Mouse (Mus musculus) spleen, adult 2 months (tissue): ENCODE results near the gene Ucn. TPM values are rescaled to one million over a fixed set of nuclear protein-coding genes. Genes with fewer than 3 reads are reported as not detected.

ENCODE experiments used
- DNase-seq, 2 experiments: peaks; one replicate each; pipeline versions ENCODE4 v3.0.0 to v3.0.0-alpha.2; 2012 to 2021; ENCODE audit warnings: low spot score in 2 of 2, low read depth in 1 of 2
- H3K27ac ChIP-seq: fragments of 200-500 bp; 2 replicates; pipeline ENCODE4 v1.5.1; 2012; ENCODE audit warnings: low read length, inconsistent platforms; ENCODE audit not compliant: insufficient read depth
- H3K27me3 ChIP-seq: fragments of 200-500 bp; 2 replicates; pipeline ENCODE4 v1.6.1; 2012; ENCODE audit warnings: mild to moderate bottlenecking, moderate library complexity, low read length, inconsistent platforms; ENCODE audit not compliant: control insufficient read depth, insufficient read depth
- H3K36me3 ChIP-seq: fragments of 200-500 bp; 2 replicates; pipeline ENCODE4 v1.6.1; 2012; ENCODE audit warnings: mild to moderate bottlenecking, low read length, inconsistent platforms; ENCODE audit not compliant: control insufficient read depth, insufficient read depth
- H3K4me1 ChIP-seq: fragments of 200-500 bp; 2 replicates; pipeline ENCODE4 v1.6.1; 2011; ENCODE audit warnings: inconsistent platforms; ENCODE audit not compliant: control insufficient read depth, insufficient read depth, insufficient read length
- H3K4me3 ChIP-seq: fragments of 200-500 bp; 2 replicates; pipeline ENCODE4 v1.5.1; 2011; ENCODE audit warnings: mild to moderate bottlenecking, inconsistent platforms; ENCODE audit not compliant: insufficient read depth, insufficient read length; ENCODE audit errors: extremely low read depth
- CTCF ChIP-seq: fragments of 200-500 bp; IDR thresholded peaks from 2 replicates; pipeline ENCODE4 v1.5.1; 2011; ENCODE audit warnings: mild to moderate bottlenecking, inconsistent platforms; ENCODE audit not compliant: insufficient read depth, insufficient read length, insufficient replicate concordance; ENCODE audit errors: extremely low read depth
- POLR2A ChIP-seq: fragments of 200-500 bp; IDR thresholded peaks from 2 replicates; pipeline ENCODE4 v1.6.1; 2011; ENCODE audit warnings: low read depth, low read length, inconsistent platforms
- WGBS: fragments of 180-500 bp; shearing (Covaris S2); methylation state at CpG from one replicate; pipeline ENCODE4 v1.1.7; 2018; 5-methylcytosine and 5-hydroxymethylcytosine counted together
- polyA plus RNA-seq: library from polyadenylated mRNA; depleted of rRNA; stranded (reverse); fragments of >200 nt; gene quantifications from 2 replicates; pipeline ENCODE4 v1.2.3, GENCODE M21; 2012

The Ucn gene
- polyA plus RNA-seq, 1 experiment = not detected

DNA sequence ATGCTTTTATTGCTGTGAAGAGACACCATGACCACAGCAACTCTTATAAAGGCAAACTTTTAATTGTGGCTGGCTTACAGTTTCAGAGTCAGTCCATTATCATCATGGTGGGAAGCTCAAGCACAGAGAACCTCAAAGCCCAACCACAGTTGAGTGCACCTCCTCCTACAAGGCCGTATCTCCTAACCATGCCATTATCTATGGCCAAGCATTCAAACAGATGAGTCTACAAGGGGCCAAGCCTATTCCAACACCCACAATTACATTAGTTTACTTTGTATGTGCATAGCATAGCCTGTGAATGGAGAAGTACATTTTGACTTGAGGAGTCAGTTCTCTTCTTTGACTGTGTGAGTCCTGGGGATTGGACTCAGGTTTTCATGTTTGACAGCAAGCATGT lies 26.2 kb upstream of the Ucn start:
- Histone ChIP-seq H3K36me3 (peaks cover 55% of the 10 kb centered on the region), H3K4me3 (no peak overlapping the region), H3K27me3 (no peaks in the 10 kb centered on the region), H3K4me1 (no peaks in the 10 kb centered on the region), H3K27ac (no peak overlapping the region)
- TF ChIP-seq CTCF (no peak), POLR2A (no peak)
- no peak for DNase-seq
- 90% methylated on average over 1 of the region's 1 CpGs for WGBS

GRCm38 (mm10) chr5:31162462-31162861 lies 23.8 kb upstream of the Ucn start:
- Histone ChIP-seq H3K4me1 (no peaks in the 10 kb centered on the region), H3K27ac (no peak overlapping the region), H3K36me3 (peaks cover 54% of the 10 kb centered on the region), H3K4me3 (no peak overlapping the region), H3K27me3 (no peaks in the 10 kb centered on the region)
- DNase-seq = no peak
- TF ChIP-seq CTCF (no peak), POLR2A (no peak)

DNA sequence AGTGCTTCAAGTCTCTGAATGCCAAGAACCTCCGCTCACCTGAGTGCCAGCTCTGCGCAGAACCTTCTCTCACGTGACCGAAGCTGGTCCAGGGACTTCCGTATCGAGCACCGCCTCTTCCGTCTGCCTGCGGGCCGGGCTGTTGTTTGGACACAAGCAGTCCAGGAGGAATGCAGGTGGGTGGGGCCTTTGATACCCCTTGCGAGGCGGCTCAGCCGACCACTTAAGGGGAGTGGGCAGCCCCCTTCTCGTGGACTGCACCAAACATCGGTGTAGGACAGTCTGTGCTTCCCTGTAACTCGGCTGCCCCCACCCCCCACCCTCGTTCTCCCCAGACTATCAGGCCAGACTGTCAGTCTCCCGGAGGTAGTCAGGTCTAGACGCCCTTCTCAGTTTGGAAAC lies 15.5 kb upstream of the Ucn start, which contains the start of gene Mpv17:
Gene Mpv17 (minus strand): TSS at position 100 of the 402 bp plus-strand sequence.
- Histone ChIP-seq H3K27me3 (no peaks in the 10 kb centered on the region), H3K27ac (peak within 1 kb of the TSS; percentile 64), H3K36me3 (peaks cover 20% of the 10 kb centered on the region), H3K4me1 (peaks cover 4% of the 10 kb centered on the region; the same call in 1 of the 2 replicates), H3K4me3 (peak within 1 kb of the TSS; percentile 90)
- TF ChIP-seq POLR2A (peak; percentile 57), CTCF (no peak)
- DNase-seq = peak; percentile 55 to 72
- WGBS = under 1% methylated on average over 19 of the region's 19 CpGs

DNA sequence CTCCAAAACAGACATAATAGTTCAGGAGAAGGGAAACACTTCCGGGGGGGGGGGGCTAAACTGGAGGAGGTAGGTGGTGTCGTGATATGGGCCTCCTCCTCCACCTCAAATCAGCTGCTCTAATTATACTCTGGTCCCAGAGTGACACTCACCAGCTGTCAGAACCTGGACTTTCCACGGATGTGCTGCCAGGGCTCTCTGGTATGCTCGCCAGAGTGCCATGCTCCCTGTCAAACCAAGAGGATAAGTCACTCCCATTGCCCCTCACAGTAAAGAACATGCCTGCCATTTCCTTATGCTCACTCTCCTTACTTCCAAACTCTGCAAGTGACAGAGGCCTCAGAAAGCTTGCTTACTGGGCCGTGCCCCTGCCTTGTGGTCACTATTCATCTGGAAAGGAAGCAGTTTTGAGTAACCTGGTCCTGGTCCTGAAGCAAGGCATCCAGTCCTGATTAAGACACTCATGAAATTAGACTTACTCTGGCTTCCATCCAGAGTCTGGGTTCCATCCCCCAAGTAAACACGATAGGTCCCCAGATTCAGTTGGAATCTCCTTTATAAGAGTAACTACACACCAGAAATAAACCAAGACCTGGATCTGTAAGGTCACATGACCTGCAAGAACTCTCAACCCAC lies 15.0 kb upstream of the Ucn start:
- no peak for TF ChIP-seq CTCF
- H3K36me3 ChIP-seq = peaks cover 15% of the 10 kb centered on the region
- no peak for DNase-seq
- WGBS = 43% methylated on average over 6 of the region's 6 CpGs
- H3K27me3 ChIP-seq = no peaks in the 10 kb centered on the region
- H3K4me3 ChIP-seq = peak overlapping the region; percentile 90
- no peak overlapping the region for H3K27ac ChIP-seq
- H3K4me1 ChIP-seq = peaks cover 4% of the 10 kb centered on the region; the same call in 1 of the 2 replicates

GRCm38 (mm10) chr5:31151746-31152145 lies 13.1 kb upstream of the Ucn start:
- no peak overlapping the region for H3K27ac ChIP-seq
- H3K4me3 ChIP-seq = no peak overlapping the region
- WGBS = 88% methylated on average over 3 of the region's 3 CpGs
- peaks cover 4% of the 10 kb centered on the region; the same call in 1 of the 2 replicates for H3K4me1 ChIP-seq
- no peak for DNase-seq
- no peak for TF ChIP-seq POLR2A
- H3K36me3 ChIP-seq = no peaks in the 10 kb centered on the region
- no peaks in the 10 kb centered on the region for H3K27me3 ChIP-seq

DNA sequence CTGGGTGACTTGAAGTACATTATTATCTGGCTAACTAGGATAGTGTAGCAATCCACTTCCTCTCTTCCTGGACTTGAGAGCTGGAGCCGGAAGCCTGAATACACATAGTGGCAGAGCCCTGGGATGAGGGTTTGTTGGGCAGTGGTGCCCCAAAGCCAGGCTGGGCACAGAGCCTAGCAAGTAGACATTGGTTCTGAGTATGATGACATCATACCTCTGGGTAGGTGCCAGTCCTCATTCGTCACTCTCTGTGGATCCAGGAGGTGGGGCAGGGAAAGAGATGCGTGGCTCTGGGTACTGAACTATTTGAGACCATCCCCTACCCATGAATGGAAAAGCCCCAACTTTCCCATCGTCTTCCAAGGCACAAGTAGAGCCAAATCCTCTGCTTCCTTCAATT lies 11.2 kb upstream of the Ucn start:
- DNase-seq = no peak
- Histone ChIP-seq H3K4me3 (no peak overlapping the region), H3K36me3 (no peaks in the 10 kb centered on the region), H3K27ac (no peak overlapping the region), H3K27me3 (no peaks in the 10 kb centered on the region), H3K4me1 (peaks cover 4% of the 10 kb centered on the region; the same call in 1 of the 2 replicates)
- 93% methylated on average over 4 of the region's 4 CpGs for WGBS
- TF ChIP-seq CTCF (no peak), POLR2A (no peak)

DNA sequence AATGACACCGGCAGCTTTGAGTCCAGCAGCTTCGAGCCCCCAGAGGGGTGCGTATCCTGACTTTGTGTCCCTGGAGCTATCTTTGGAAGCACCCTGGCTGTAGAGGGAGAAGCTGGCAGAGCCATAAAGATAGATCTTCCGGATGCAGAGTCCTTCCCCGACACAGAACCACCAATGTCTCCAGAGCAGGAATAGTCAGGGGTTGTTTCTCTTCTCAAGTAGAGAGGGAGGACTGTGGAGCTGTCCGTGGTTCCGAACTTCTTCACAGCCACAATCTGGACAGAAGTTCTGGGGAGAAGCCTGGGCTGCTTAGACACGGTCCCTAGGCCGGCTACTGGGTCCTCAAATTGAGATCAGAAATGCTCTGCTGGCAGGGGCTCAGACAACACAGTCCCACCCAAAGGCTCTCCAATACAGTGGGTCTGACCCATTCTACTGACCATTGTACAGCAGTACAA lies 368 bp upstream of the Ucn start:
- TF ChIP-seq CTCF (no peak), POLR2A (no peak)
- Histone ChIP-seq H3K4me3 (no peak overlapping the region), H3K27ac (no peak overlapping the region), H3K36me3 (peaks cover 8% of the 10 kb centered on the region), H3K4me1 (no peaks in the 10 kb centered on the region), H3K27me3 (peaks cover 22% of the 10 kb centered on the region)
- DNase-seq = no peak
- WGBS = 20% methylated on average over 9 of the region's 9 CpGs
